Mouse (Mus musculus) liver, embryonic 16.5 days (tissue): ENCODE results near the gene Fam71d. TPM values are rescaled to one million over a fixed set of nuclear protein-coding genes. Genes with fewer than 3 reads are reported as not detected.
A peak's percentile ranks its signal among the peaks of the same experiment; 100 is the strongest.

Source experiments
- ATAC-seq: fragments of 200-750 bp; cut with Nextera tagmentation; 2 replicates; pipeline ENCODE4 v1.8.0; 2017; ENCODE audit warnings: low read depth, mild to moderate bottlenecking, moderate number of reproducible peaks, moderate library complexity
- H3K27ac ChIP-seq: fragments of 300-500 bp; sonication (generic); 2 replicates; pipeline ENCODE4 v1.5.1; 2014; ENCODE audit warnings: mild to moderate bottlenecking, low read length
- H3K27me3 ChIP-seq: fragments of 300-500 bp; sonication (generic); 2 replicates; pipeline ENCODE4 v1.6.1; 2014; ENCODE audit warnings: low read depth, low read length, mixed read lengths; ENCODE audit not compliant: control insufficient read depth, insufficient read depth
- H3K36me3 ChIP-seq: fragments of 300-500 bp; sonication (generic); 2 replicates; pipeline ENCODE4 v1.6.1; 2014; ENCODE audit warnings: mild to moderate bottlenecking; ENCODE audit not compliant: control insufficient read depth, insufficient read depth
- H3K4me1 ChIP-seq: fragments of 300-500 bp; sonication (generic); 2 replicates; pipeline ENCODE4 v1.6.1; 2014; ENCODE audit warnings: low read depth, low read length, mixed read lengths; ENCODE audit not compliant: control insufficient read depth
- H3K4me2 ChIP-seq: fragments of 300-500 bp; sonication (generic); 2 replicates; pipeline ENCODE4 v1.6.1; 2014; ENCODE audit warnings: low read depth, low read length, mixed read lengths
- H3K4me3 ChIP-seq: fragments of 300-500 bp; sonication (generic); 2 replicates; pipeline ENCODE4 v1.5.1; 2014; ENCODE audit warnings: low read depth, mild to moderate bottlenecking, low read length
- H3K9ac ChIP-seq: fragments of 300-500 bp; sonication (generic); 2 replicates; pipeline ENCODE4 v1.6.1; 2014; ENCODE audit warnings: low read depth, low read length
- H3K9me3 ChIP-seq: fragments of 300-500 bp; sonication (generic); replicated peaks from 2 replicates; pipeline ENCODE4 v1.6.1; 2016; ENCODE audit warnings: low read length; ENCODE audit not compliant: control insufficient read depth
- WGBS: fragments of 180-500 bp; shearing (Covaris S2); extraction: QIAGEN DNeasy Blood & Tissue Kit; methylation state at CpG from one replicate; pipeline ENCODE4 v1.1.7; 2014; ENCODE audit not compliant: insufficient replicate concordance; 5-methylcytosine and 5-hydroxymethylcytosine counted together
- polyA plus RNA-seq: library from polyadenylated mRNA; unstranded; fragments of >200 nt; fragmentation: Nextera tagmentation; extraction: Ambion mirVana; gene quantifications from 2 replicates; pipeline ENCODE4 v1.2.1, GENCODE M21; 2015

The Fam71d gene
- polyA plus RNA-seq, 1 experiment from 2014 or later: not detected

GRCm38 (mm10) chr12:78688876-78689275 is 2.5 kb upstream of the Fam71d start:
- Histone ChIP-seq H3K4me3 (no peak overlapping the region), H3K9me3 (no peaks in the 10 kb centered on the region), H3K4me2 (no peak overlapping the region), H3K9ac (no peak overlapping the region), H3K27me3 (no peaks in the 10 kb centered on the region), H3K27ac (no peak overlapping the region), H3K4me1 (no peaks in the 10 kb centered on the region), H3K36me3 (no peaks in the 10 kb centered on the region)
- WGBS: 71% methylated on average over 5 of the region's 5 CpGs
- no peak for ATAC-seq

- 67% methylated on average over 2 of the region's 2 CpGs for WGBS
- Histone ChIP-seq H3K4me2 (no peak overlapping the region), H3K9ac (no peak overlapping the region), H3K36me3 (no peaks in the 10 kb centered on the region), H3K4me3 (no peak overlapping the region), H3K27ac (no peak overlapping the region), H3K27me3 (no peaks in the 10 kb centered on the region), H3K9me3 (no peaks in the 10 kb centered on the region), H3K4me1 (no peaks in the 10 kb centered on the region)
- ATAC-seq: no peak
Measured at GRCm38 (mm10) chr12:78693281-78693680, 1.9 kb downstream of the Fam71d start.

- H3K4me3 ChIP-seq: no peak overlapping the region
- no peaks in the 10 kb centered on the region for H3K4me1 ChIP-seq
- ATAC-seq: no peak
- no peaks in the 10 kb centered on the region for H3K36me3 ChIP-seq
- H3K4me2 ChIP-seq: no peak overlapping the region
- H3K9ac ChIP-seq: no peak overlapping the region
- 57% methylated on average over 2 of the region's 2 CpGs for WGBS
- no peak overlapping the region for H3K27ac ChIP-seq
- H3K27me3 ChIP-seq: no peaks in the 10 kb centered on the region
- no peaks in the 10 kb centered on the region for H3K9me3 ChIP-seq
Measured at GRCm38 (mm10) chr12:78717783-78718182, 26.4 kb downstream of the Fam71d start.

- Histone ChIP-seq H3K4me3 (no peak overlapping the region), H3K4me2 (no peak overlapping the region), H3K27me3 (no peaks in the 10 kb centered on the region), H3K9ac (no peak overlapping the region), H3K9me3 (no peaks in the 10 kb centered on the region), H3K36me3 (no peaks in the 10 kb centered on the region), H3K27ac (no peak overlapping the region), H3K4me1 (no peaks in the 10 kb centered on the region)
- 57% methylated on average over 4 of the region's 4 CpGs for WGBS
- ATAC-seq: no peak
Measured at GRCm38 (mm10) chr12:78727723-78728122, 36.4 kb downstream of the Fam71d start.

GRCm38 (mm10) chr12:78739633-78740032 is 48.3 kb downstream of the Fam71d start:
- Histone ChIP-seq H3K36me3 (no peaks in the 10 kb centered on the region), H3K4me2 (no peak overlapping the region), H3K9me3 (no peaks in the 10 kb centered on the region), H3K27ac (no peak overlapping the region), H3K9ac (no peak overlapping the region), H3K4me3 (no peak overlapping the region), H3K4me1 (no peaks in the 10 kb centered on the region), H3K27me3 (no peaks in the 10 kb centered on the region)
- WGBS: 42% methylated on average over 2 of the region's 2 CpGs
- no peak for ATAC-seq

- no peak for ATAC-seq
- Histone ChIP-seq H3K27ac (no peak overlapping the region), H3K9me3 (no peaks in the 10 kb centered on the region), H3K27me3 (no peaks in the 10 kb centered on the region), H3K9ac (no peak overlapping the region), H3K4me3 (no peak overlapping the region), H3K36me3 (no peaks in the 10 kb centered on the region), H3K4me2 (no peak overlapping the region), H3K4me1 (no peaks in the 10 kb centered on the region)
- 67% methylated on average over 2 of the region's 2 CpGs for WGBS
Measured at GRCm38 (mm10) chr12:78740289-78740688, 49.0 kb downstream of the Fam71d start.

GRCm38 (mm10) chr12:78746226-78746625 is 54.9 kb downstream of the Fam71d start:
- no peak overlapping the region for H3K4me3 ChIP-seq
- no peak overlapping the region for H3K9ac ChIP-seq
- no peaks in the 10 kb centered on the region for H3K27me3 ChIP-seq
- H3K4me1 ChIP-seq: peaks cover 7% of the 10 kb centered on the region
- no peak overlapping the region for H3K27ac ChIP-seq
- no peak overlapping the region for H3K4me2 ChIP-seq
- H3K36me3 ChIP-seq: no peaks in the 10 kb centered on the region
- no peak for ATAC-seq
- WGBS: 60% methylated on average over 6 of the region's 6 CpGs
- no peaks in the 10 kb centered on the region for H3K9me3 ChIP-seq

- Histone ChIP-seq H3K4me3 (no peak overlapping the region), H3K4me2 (peak overlapping the region; percentile 100), H3K9me3 (no peaks in the 10 kb centered on the region)
Measured at GRCm38 (mm10) chr12:78747406-78747805, 56.1 kb downstream of the Fam71d start.

GRCm38 (mm10) chr12:78748113-78748512 is 56.8 kb downstream of the Fam71d start:
- H3K4me1 ChIP-seq: peaks cover 7% of the 10 kb centered on the region
- no peaks in the 10 kb centered on the region for H3K9me3 ChIP-seq
- under 1% methylated on average over 10 of the region's 10 CpGs for WGBS
- H3K36me3 ChIP-seq: no peaks in the 10 kb centered on the region
- H3K27me3 ChIP-seq: no peaks in the 10 kb centered on the region
- ATAC-seq: peak; percentile 14; the same call in 1 of the 2 replicates
- peak overlapping the region; percentile 80 for H3K9ac ChIP-seq
- peak overlapping the region; percentile 100 for H3K4me2 ChIP-seq
- 0 out of 2 replicates have a peak overlapping the region, but pooled peaks have one; percentile 57 for H3K27ac ChIP-seq
- peak overlapping the region; percentile 85 for H3K4me3 ChIP-seq

More at GRCm38 (mm10) chr12:78747406-78747805, 56.1 kb downstream of the Fam71d start:
- Histone ChIP-seq H3K27ac (no peak overlapping the region), H3K36me3 (no peaks in the 10 kb centered on the region), H3K4me1 (peaks cover 7% of the 10 kb centered on the region), H3K9ac (no peak overlapping the region), H3K27me3 (no peaks in the 10 kb centered on the region)
- no peak for ATAC-seq
- 46% methylated on average over 1 of the region's 1 CpGs for WGBS
